In the genomic region with DNA sequence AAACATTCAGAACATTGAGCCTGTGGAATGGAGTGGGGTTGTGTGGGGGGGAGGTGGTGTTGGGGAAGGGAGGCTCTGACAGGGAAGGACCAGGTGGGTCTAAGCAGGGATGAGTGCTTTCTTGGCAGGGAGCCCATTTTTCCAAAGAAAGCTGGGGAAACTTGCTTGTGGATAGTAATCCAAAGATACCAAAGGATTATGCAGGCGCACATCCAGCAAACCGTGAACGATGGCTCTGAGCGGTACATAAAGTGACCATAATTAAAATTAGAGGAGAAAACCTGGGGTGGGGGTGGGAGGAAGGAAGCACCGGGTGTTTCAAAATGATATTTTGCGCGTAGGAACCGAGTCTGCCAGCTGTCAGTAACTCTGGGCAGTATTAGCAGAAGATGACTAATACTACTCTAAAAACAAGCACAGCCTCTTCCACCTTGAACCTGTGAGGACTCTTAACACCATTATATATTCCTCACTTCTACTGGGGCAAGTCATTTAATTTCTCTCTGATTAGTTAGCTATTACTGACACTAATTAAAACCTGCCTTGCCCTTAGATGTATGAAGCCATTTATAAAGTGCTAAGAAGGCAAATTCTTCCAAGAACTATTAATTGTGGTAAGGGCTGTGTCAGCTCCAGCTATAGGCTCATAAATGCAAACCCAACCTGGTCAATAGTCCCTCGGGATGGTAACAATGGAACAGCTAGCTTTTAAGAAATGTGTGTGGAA, we compare ENCODE assay signal across 11 mouse cellular contexts. TPM values are rescaled to one million over a fixed set of nuclear protein-coding genes. Genes with fewer than 3 reads are reported as not detected.
DNase-seq lines count a peak whose midpoint lies in the region; ATAC-seq lines count a peak whose summit lies in the region.
"Had no signal": no experiment of that assay in that cellular context is flagged by ENCODE, and none has a peak within 500 bp of the region (broad histone marks: within the 10 kb centered on the region; RNA-seq: fewer than 3 reads in every experiment).

No protein-coding gene starts in this region.

- peak; percentile 68 for ATAC-seq in hindbrain, embryonic 12.5 days (ENCODE audit: low FRiP score)
- ATAC-seq in monocyte, adult 5-6 weeks (replicated peaks; ENCODE audit: insufficient number of reproducible peaks, low FRiP score, low TSS enrichment, poor library complexity, severe bottlenecking) = peak; percentile 28; the same call in 1 of the 2 replicates
- ATAC-seq in erythroblast, adult 5-6 weeks (replicated peaks; ENCODE audit: low FRiP score, poor library complexity, severe bottlenecking) = no peak

- no peaks in the 10 kb centered on the region for H3K9me3 ChIP-seq in hindbrain, embryonic 12.5 days (replicated peaks)

- H3K4me3 ChIP-seq in hindbrain, embryonic 12.5 days = no peak overlapping the region

- H3K36me3 ChIP-seq in hindbrain, embryonic 12.5 days = no peaks in the 10 kb centered on the region

- 76% methylated on average over 9 of the region's 9 CpGs for WGBS in hindbrain, embryonic 12.5 days

- no peak overlapping the region for H3K9ac ChIP-seq in hindbrain, embryonic 12.5 days

- peaks cover 15% of the 10 kb centered on the region; the same call in 1 of the 2 replicates for H3K4me1 ChIP-seq in hindbrain, embryonic 12.5 days

- peak; percentile 22 to 45 for DNase-seq in kidney, postnatal 4 days
- no peak for DNase-seq in kidney, postnatal 25 days
- DNase-seq in brain, adult 2 months (ENCODE audit: low read depth, low spot score) = peak; percentile 16
- DNase-seq in gastrocnemius, adult 18-20 months (ENCODE audit: low spot score) = no peak
- DNase-seq in ovary, postnatal 10 days (ENCODE audit: low spot score) = no peak
- DNase-seq: heart, postnatal 36 days; thymus, adult 18-20 months had no signal

- peak overlapping the region; percentile 1; the same call in 1 of the 2 replicates for H3K27ac ChIP-seq in hindbrain, embryonic 12.5 days

- H3K4me2 ChIP-seq in hindbrain, embryonic 12.5 days (replicated peaks) = no peak overlapping the region
- H3K4me2 ChIP-seq: liver, embryonic 11.5 days had no signal

- no peaks in the 10 kb centered on the region for H3K27me3 ChIP-seq in hindbrain, embryonic 12.5 days

RNA-seq across cellular contexts. Expression of a gene that starts 30.9 kb away (rescaled TPM):
- polyA plus RNA-seq in hindbrain, embryonic 12.5 days (2016; fragmentation: Nextera tagmentation; extraction: Ambion mirVana) = 17.8 and 18.2 TPM in 2 replicates
- 403 to 572 TPM (median 502 TPM) in 3 replicates for total RNA-seq in monocyte, adult 5-6 weeks (2017)
- total RNA-seq in gastrocnemius, adult 18-20 months (2021) = 1 to 10 TPM; 2.4 to 2.8 TPM
- total RNA-seq in erythroblast, adult 5-6 weeks (2015; ENCODE audit: low replicate concordance) = 121 and 151 TPM in 2 replicates
- total RNA-seq in erythroblast, adult 5-6 weeks (2017; ENCODE audit: low replicate concordance) = 109 and 111 TPM in 2 replicates

Comparison
In these comparisons a context has a peak if more than half of its experiments do, and no peak if none do; other contexts are left out.
1. DNase-seq: peak in kidney, postnatal 4 days (2 of 2) and brain, adult 2 months (single experiment); none in kidney, postnatal 25 days (0 of 2), gastrocnemius, adult 18-20 months (single experiment) and ovary, postnatal 10 days (single experiment).
2. RNA of a gene that starts 30.9 kb away (total RNA-seq): 403 to 572 TPM in monocyte, adult 5-6 weeks and 109 to 151 TPM in erythroblast, adult 5-6 weeks; 2.4 to 2.8 TPM in gastrocnemius, adult 18-20 months; every median in the first group is over 10 times any median in the second.